Mouse (Mus musculus) left cerebral cortex, postnatal 4 days (tissue): ENCODE results near the gene Kcnb1. TPM values are rescaled to one million over a fixed set of nuclear protein-coding genes. Genes with fewer than 3 reads are reported as not detected.

Experiments used
- DNase-seq: peaks from one replicate; pipeline ENCODE4 v3.0.0-alpha.2; 2022
- intact Hi-C: fragments of 180-260 bp; cut with DNase I; formaldehyde crosslinking; loops from one replicate; pipeline ENCODE4 v1.15.1; 2025
- total RNA-seq, 2 experiments: library from RNA; stranded (reverse); gene quantifications; 2 replicates each; pipeline ENCODE4 v1.2.3; 2021

The Kcnb1 gene
- total RNA-seq, 2 experiments from 2014 or later, result 46.5 to 50.9 TPM

DNA sequence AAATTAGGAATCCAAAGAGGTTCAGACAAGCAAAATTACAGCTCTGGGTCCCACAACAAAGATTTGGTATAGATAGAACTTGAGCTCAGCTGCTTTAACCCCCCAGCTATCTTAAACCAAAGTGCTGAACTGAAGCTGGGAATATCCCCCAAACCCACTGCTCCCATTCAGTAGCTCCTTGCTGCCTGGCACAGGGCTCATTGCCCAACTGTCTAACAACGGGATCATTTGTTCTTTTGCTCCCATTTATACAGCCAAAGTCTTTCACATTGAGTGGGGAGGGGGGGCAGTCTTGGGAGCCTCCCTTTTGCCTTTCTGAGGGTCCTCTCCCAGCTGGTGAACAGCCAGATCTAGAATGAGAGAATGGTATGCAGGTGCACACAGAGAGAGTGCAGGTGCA is 99.7 kb downstream of the Kcnb1 start:
- DNase-seq, result no peak
- intact Hi-C loops, result no loop called here

DNA sequence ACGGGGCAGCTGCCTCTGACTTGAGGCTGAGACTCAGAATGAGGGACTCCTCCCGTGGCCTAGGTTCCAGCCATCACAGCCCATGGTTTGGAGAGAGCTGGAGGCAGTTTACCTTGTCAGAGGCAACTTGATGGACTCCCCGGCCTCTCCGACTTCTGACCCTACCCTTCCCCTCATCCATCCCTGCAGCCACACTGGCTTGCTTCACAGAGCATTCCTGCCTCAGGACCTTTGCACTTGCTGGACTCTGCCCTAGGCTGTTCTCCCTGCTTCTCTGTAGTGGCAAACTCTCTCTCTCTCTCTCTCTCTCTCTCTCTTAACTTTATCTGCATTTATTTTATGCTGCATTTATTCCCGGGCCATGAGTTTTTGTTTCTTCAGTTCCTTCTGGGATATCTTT is 103.1 kb downstream of the Kcnb1 start:
- intact Hi-C loops, result no loop called here
- DNase-seq, result no peak

DNA sequence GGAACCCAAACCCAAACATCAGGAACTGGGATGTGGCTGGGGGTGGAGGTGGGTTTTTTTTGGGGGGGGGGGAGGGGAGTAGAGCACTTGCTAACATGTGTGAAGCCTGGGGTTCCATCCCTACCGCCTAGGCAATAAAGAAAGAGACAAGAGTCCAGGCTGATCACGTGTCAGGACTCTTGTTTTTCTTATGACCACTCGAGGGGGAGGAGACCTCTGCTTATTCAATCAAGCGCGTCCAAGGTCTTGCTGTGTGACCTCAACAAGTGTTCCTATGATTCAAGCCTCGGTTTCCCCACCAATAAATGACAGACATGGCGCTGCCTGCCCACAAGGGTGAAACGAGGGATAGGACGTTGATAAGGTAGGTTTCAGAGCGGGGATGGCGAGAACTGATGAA is 103.9 kb downstream of the Kcnb1 start:
- no peak for DNase-seq
- intact Hi-C loops, result no loop called here

DNA sequence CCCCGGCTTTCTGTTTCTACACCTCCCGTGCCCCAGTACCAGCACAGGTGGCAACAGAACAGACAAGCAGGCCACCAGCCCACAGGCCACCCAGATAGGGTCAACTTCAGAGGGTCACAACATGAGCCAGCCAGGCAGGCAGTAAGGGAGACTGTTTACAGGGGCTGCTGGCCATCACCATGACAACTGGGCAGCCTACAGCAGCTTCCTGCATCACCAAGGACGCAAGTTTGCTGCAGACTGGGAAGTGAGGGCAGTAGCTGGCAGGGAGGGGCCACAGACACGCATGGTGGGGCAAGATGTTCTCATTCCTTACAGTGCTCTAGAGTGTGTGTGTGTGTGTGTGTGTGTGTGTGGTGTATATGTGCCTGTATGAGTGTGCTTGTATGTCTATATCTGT is 108.3 kb downstream of the Kcnb1 start:
- DNase-seq, result no peak

DNA sequence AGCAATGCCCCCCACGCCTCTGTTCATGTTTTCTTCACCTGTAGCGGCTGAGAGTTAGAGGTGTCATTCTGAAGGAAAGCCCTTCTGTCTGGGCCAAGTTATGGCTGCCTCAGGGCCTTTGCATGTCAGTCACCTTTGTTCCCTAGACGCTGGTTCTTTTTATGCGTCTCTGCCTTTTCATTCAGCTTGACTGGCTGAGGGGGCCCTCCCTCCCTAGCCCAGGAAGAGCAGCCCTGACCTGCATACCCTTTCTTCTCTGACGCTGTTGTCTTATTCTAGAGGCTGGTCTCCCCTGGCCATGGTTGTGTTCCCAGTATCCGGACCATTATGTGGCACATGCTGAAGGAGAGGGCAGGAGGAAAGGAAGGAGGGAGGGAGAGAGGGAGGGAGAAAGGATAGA is 108.8 kb downstream of the Kcnb1 start:
- DNase-seq, result no peak
- intact Hi-C loops, result no loop called here

More for the DNA sequence above, 108.3 kb downstream of the Kcnb1 start:
- intact Hi-C loops, result no loop called here

DNA sequence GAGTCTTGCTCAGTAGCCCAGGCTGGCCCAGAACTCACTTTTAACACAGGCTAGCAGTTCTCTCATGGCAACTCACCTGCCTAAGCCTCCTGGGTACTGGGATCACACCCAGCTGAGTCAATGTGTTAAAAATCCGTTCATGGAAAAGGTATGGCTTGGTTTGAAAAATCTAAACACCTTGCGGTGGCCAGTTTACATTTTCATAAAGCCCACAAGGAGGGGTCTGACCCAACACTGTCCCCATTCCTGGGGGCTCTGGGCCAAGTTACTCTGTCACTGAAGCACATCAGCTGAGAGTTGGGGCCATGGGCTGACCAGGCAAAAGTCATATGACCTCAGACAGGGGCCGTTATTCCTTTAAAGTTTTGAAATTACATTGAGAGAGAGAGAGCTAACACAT is 109.6 kb downstream of the Kcnb1 start:
- DNase-seq, result no peak
- intact Hi-C loops, result no loop called here

DNA sequence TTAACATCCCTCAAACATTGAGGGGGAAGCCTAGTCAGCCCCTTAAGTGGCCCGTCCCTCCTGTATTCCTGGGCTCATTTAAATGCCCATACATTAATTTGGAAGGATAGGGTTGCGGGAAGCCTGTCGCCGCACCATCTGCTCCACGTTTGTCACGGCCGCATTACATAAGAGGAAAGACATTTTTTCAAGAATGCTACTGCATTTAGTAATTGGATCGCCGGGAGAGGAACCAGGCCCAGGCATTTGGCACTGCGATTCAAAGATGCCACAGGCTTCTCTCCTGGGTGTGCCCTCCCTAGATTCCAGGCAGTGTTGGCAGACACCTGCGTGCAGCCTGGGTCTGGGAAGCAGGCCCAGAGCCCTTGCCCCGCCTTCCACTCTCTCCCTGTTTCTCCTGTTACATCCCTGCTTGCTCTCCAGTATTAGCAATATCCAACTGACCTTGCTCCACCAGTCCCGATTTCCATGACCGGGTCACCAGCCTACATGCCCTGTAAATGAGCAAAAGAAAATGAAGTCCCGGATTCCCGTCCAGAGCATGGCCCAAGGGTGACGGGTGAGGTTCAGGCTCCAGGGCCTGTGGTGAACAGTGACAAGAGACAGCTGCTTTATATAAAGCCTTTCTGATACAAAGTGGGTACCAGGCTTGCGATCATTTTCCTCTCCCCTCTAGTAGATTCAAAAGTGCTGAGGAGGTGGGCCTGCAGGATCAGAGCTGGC is 110.3 kb downstream of the Kcnb1 start:
- DNase-seq, result peak; percentile 57
- intact Hi-C loops, result no loop called here

DNA sequence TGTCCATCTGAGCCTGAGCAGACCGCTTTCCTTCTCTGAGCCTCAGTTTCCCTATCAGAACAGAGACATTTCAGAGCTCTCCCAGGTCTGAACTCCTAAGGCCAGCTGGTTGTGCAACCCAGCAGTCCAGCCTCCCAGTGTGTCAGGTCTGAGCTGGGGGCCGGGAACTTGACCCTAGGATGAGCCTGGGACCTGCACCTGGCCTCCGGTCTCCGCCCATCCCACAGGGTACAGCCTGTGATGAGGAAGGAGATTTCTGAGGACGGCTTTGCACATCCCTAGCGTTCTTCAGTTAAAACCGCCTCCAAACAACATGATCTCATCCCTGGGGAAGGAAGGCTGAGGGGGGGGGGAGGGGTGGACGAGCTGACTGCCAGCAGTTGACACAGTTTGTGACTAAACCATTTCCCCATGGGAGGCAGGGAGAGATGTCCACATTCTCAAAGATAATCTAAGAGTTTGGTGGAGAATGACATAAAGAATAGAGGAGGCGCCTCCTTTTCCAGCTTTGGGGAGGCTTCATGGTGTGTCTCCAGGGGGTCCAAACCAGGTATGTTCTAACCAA is 110.9 kb downstream of the Kcnb1 start:
- intact Hi-C loops, result no loop called here
- DNase-seq, result no peak

DNA sequence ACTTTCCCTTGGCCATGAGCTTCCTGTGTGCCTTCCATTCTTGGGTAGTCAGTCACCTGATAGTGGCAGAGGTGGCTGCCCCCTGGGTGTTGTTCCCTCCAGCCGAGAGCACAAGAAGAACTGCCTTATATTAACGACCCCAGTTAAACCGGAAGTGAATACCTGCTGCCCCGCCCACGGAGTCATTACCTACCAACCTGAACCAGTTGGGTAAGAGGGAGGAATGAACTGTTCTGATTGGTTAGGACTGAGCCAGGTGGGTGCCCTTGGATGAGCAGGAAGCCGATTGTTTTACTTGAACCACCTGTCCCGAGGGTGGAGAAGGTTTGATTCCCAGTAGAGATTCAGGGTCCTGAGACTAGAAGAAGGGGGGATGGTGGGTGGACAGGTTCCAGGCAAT is 111.5 kb downstream of the Kcnb1 start:
- intact Hi-C loops, result no loop called here
- no peak for DNase-seq

DNA sequence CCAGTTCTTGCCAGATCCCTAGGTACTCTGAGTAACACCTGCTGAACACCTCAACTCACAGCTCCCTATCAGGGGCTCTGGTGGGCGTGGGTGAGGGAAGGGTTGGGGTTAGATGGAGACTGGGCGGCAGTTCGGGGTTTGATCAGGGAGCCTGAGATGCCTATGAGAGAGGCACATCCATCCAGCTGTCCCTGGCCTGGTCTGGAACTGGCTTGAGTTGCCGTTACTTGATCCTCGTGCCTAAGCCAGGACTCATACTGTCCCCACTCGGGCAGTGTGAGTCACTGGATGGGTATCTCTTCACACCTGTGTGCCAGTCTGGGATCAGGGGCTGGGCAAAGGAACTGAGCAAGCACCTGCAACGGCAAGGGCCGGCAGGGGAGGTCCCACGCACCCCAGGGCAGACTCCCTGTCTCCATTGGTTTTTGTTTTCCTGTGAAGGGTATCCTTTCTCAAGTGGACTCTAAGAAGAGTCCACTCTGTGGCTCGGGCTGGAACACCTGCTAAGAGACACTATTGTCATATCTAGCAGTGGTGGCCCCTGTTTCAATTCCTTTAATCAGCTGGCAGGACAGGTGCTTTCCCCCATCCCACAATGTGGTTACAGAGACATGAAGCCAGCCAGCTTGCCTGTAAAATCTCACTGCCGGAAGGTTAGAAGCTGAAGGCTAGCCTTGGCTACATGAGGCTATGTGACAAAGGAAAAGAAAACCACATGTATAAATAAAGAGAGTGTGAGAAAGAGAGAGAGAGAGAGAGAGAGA is 112.6 kb downstream of the Kcnb1 start:
- intact Hi-C loops, result no loop called here
- DNase-seq, result no peak

DNA sequence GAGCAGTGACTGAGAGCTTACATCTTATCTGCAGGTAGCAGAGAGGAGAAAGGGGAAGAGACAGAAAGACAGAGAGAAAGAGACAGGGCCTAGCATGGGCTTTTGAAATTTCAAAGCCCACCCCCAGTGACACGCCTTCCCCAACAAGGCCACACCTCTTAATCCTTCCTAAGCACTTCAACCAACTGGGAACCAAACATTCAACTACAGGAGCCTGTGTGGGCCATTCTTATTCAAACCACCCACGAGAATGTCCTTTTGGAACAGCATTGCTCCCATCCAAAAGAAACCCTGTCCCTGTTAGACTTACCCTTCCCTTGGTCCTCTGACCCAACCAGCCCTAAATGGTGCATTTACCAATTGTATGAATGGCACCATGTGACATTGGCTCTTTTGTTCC is 113.2 kb downstream of the Kcnb1 start:
- no peak for DNase-seq
- intact Hi-C loops, result no loop called here

DNA sequence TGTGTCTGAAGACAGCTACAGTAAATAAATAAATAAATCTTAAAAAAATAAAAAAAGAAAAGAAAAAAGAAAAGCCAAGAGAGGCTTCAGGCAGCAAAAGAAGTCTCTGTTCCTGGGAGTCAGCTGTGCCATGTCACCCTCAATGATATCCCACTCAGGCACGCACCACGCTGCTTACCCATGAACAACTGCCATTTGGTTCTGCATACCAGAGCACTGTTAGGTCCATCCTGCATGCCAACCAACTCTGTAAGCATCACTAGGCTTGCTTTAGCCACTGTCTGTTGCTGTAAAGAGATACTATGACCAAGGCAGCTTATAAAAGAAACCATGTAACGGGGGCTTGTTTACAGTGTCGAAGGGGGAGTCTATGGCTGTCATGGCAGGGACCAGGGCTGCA is 113.6 kb downstream of the Kcnb1 start:
- intact Hi-C loops, result no loop called here
- DNase-seq, result no peak

DNA sequence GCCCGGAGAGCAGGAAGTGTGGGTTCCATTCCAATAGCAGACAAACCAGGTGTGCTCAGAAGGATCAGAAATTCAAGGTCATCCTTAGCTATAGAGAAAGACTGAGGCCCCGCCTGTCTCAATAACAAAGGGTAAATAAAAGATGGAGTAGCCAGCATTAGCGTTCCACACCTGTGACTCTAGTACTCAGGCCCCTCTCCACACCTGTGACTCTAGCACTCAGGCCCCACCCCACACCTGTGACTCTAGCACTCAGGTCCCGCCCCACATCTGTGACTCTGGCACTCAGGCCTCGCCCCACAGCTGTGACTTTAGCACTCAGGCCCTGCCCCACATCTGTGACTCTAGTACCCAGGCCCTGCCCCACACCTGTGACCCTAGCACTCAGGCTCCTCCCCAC is 115.4 kb downstream of the Kcnb1 start:
- DNase-seq, result no peak
- intact Hi-C loops, result loop anchor here (5.0 kb wide), 1 partner anchor 118 kb away; the partner anchor contains the start of gene Kcnb1

DNA sequence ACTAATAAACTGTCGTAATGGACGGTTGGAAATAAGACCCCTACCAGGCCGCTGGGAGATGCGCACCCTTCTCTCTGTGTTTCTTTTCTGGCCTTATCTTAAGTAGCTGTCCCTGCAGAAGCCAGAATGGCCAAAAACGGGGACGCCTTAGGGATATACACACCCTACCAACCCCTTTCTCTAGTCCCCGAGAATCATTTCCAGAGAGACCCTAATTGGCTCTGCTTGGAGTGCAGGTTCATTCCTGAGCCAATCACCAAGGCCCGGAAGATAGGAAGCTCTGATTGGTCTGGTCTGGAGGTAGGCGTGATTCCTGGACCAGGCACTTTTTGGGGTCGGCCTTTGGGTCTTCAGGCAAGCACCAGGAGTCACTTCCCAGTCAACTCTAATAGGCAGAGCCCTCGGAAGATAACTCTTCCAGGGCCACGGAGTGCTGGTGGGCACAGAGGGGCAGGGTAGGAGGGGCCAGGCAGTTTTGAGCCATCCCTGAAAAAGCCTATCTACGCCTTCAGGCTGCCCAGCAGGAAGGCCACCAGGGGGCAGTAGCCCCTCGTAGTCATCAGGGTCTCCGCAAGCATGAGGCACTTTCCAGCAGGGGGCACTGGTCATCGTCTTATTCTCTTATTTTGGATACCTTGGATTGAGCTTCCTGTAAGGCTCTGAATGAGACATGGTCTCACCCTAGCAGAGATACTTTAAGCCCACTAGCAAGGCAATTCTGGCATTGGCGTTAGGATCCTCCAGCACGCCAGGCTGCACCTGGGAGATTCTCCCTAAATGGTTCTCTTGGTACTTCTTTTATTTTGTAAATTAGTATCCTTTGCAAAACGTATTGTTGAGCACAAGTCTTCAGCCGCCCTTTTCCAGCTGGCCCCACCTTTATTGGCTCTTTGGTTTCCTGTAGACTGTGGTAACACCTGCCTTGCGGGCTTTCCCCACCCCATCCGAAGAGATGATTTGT is 118.0 kb downstream of the Kcnb1 start:
- DNase-seq, result peak; percentile 98
- intact Hi-C loops, result loop anchor here (1.0 to 5.0 kb wide), 2 partner anchors 120 to 147 kb away; partner anchors contain the start of gene Kcnb1

DNA sequence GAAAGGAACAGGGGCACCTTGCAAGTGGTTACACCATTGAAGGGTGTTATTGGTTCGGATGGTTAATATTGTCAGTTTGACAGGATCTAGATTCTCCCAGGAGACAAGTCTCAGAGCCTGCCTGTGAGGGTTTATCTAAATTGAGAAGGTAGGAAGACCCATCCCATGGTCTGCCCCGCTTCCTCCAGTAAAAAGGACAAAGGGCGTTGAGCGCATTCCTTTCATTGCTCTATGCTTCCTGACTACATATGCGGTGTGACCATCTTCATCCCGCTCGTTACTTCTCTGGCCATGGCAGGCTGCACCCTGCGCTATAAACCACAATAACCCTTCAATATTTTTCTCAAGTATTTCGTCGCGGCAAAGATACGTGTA is 118.7 kb downstream of the Kcnb1 start:
- intact Hi-C loops, result loop anchor here (5.0 kb wide), 1 partner anchor 121 kb away; the partner anchor contains the start of gene Kcnb1
- no peak for DNase-seq

DNA sequence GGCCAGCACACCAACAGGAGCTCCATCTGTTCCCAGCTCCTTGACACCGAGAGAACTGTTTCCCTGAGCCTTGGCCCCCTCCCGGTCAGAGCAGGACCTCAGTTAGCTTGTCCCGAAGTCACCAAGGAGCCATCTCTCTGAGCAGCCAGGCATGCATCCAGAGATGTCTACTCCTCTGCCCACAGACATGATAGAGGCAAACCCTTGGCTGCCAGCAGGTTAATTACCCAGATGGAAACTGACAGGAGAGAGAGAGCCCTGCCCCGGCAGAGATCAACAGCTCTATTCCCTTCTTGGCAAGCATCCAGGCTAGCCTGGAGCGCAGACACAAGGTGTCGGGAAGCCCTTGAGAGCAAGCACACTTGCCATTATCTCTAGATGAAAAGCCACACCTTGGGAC is 119.6 kb downstream of the Kcnb1 start:
- intact Hi-C loops, result loop anchor here (5.0 kb wide), 1 partner anchor 122 kb away; the partner anchor contains the start of gene Kcnb1
- peak; percentile 46 for DNase-seq

DNA sequence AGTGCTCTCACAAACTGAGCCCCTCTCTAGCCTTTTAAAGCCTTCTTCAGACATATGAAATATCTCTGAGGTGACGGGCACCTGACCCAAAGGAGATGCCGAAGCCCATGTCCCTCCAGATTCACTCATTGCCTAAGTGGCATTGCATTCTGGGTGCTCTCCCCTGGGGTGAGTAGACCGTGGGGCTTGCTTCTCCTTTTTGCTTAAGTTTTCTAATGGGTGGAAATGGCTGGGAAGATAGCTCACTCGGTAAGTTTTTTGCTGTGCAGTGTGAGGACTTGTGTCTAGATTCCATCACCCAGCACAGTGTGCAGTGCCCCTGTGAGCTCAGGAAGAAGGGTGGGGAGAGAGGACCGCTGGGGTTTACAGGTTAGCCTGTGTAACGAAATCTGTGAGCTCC is 122.4 kb downstream of the Kcnb1 start:
- DNase-seq, result no peak
- intact Hi-C loops, result no loop called here

DNA sequence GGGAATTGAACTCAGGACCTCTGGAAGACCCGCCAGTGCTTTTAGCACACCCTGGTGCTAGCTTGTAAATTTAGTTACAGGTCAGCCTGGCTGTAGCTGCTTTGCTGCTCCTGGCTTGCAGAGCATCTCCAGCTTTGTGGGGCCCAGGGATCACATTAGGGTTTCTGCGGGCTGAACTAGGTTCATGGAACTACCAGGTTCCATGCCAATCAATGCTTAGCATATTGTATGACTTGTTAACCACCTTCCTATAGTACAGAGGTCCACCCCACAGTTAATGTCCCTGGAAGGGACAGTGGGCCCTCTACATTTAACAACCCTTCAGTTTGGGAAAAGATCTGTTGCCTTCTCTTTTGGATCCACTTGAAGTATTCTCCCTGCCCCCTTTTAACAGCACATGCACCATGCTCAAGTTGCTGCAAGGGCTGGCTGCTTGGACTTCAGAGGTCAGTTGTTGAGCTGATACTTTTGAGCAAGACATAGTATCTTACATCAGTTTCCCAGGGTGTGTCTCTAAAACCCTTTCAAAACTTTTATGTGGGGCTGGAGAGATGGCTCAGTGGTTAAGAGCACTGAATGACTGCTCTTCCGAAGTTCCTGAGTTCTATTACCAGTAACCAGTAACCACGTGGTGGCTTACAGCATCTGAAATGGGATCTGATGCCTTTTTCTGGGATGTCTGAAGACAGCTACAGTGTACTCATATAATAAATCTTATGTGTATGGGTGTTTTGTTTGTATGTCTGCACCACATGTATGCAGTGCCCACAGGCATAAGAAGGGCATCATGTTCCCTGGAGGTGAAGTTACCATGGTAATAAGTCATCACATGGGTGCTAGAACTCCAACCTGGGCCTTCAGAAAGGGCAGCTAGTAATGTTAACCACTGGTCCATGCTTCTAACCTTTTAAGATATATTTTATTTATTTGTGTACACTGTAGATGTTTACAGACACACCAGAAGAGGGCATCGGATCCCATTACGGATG is 123.1 kb downstream of the Kcnb1 start:
- intact Hi-C loops, result no loop called here
- DNase-seq, result no peak

DNA sequence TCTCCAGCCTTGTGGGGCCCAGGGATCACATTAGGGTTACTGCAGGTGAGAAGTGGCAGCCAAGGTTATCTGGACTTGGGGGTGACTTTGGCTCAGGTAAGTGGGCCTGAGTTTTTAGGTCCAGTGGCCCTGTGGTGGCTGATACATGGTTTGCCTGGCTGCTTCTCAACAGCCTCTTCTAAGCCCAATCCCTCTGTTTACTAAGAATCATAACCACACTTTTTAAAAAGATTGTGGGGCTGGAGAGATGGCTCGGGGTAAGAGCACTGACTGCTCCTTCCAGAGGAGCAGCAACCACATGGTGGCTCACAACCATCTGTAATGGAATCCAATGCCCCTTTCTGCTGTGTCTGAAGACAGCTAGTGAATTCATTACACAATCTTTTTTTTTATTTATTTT is 123.9 kb downstream of the Kcnb1 start:
- DNase-seq, result no peak
- intact Hi-C loops, result no loop called here
